Mouse (Mus musculus) brain, embryonic 18.5 days (tissue): Measurements from ENCODE around the gene Cldn14.

Experiments used
- DNase-seq: peaks from one replicate; pipeline ENCODE4 v3.0.0-alpha.2; 2012; ENCODE audit warnings: low read depth, low spot score

Gene Cldn14

GRCm38 (mm10) chr16:93944301-93944700 lies 64.3 kb downstream of the Cldn14 start:
- no peak for DNase-seq

- no peak for DNase-seq
These were observed 65.7 kb downstream of the Cldn14 start for GRCm38 (mm10) chr16:93942796-93943502.

- no peak for DNase-seq
These were observed 66.7 kb downstream of the Cldn14 start for GRCm38 (mm10) chr16:93941781-93942567.

- no peak for DNase-seq
These were observed 68.7 kb downstream of the Cldn14 start for GRCm38 (mm10) chr16:93939961-93940360.

- peak; percentile 43 for DNase-seq
These were observed 70.2 kb downstream of the Cldn14 start for GRCm38 (mm10) chr16:93938400-93938846.

GRCm38 (mm10) chr16:93935009-93935408 lies 73.6 kb downstream of the Cldn14 start:
- no peak for DNase-seq

GRCm38 (mm10) chr16:93934588-93934987 lies 74.0 kb downstream of the Cldn14 start:
- no peak for DNase-seq

GRCm38 (mm10) chr16:93932185-93933168 lies 76.2 kb downstream of the Cldn14 start:
- DNase-seq = no peak

- no peak for DNase-seq
These were observed 79.1 kb downstream of the Cldn14 start for GRCm38 (mm10) chr16:93929370-93930032.

- DNase-seq = no peak
These were observed 82.9 kb downstream of the Cldn14 start for GRCm38 (mm10) chr16:93925684-93926247.

- no peak for DNase-seq
These were observed 84.8 kb downstream of the Cldn14 start for GRCm38 (mm10) chr16:93923788-93924187.

- DNase-seq = no peak
These were observed 85.7 kb downstream of the Cldn14 start for GRCm38 (mm10) chr16:93922835-93923389.

- no peak for DNase-seq
These were observed 88.0 kb downstream of the Cldn14 start for GRCm38 (mm10) chr16:93920673-93921072.

- DNase-seq = no peak
These were observed 89.4 kb downstream of the Cldn14 start for GRCm38 (mm10) chr16:93919189-93919588.

GRCm38 (mm10) chr16:93918679-93919060 lies 90.0 kb downstream of the Cldn14 start:
- DNase-seq = no peak

GRCm38 (mm10) chr16:93917712-93918678 lies 90.6 kb downstream of the Cldn14 start:
- peak; percentile 50 for DNase-seq

- no peak for DNase-seq
These were observed 93.2 kb downstream of the Cldn14 start for GRCm38 (mm10) chr16:93915338-93915849.

GRCm38 (mm10) chr16:93913881-93914576 lies 94.6 kb downstream of the Cldn14 start:
- DNase-seq = no peak
